Mouse (Mus musculus): Measurements from ENCODE around the gene Gcc1.

Gene Gcc1

DNA sequence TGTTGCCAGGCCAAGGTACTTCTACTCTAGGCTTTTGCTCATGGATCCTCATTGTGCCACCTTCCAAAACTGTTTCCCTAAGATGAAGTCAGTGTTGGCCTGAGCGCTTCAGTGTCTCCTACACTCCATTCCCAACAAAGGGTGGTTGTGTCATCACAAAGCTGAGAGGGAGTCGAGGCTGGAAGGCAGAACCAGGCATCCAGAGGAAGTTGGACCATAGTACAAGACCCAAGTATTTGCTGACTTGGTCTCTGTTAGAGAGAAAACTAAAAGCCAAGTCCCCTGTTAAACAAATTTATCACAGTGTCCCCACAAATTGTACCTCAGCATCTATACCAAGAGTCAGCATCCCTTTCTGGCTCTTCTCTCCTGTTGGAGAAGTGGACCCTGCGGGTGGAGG, at the start of gene Gcc1:
Gcc1 (minus strand) TSS at position 101 of the 400 bp plus-strand sequence.
- DNase-seq (ENCODE audit: low read depth), result no peak

DNA sequence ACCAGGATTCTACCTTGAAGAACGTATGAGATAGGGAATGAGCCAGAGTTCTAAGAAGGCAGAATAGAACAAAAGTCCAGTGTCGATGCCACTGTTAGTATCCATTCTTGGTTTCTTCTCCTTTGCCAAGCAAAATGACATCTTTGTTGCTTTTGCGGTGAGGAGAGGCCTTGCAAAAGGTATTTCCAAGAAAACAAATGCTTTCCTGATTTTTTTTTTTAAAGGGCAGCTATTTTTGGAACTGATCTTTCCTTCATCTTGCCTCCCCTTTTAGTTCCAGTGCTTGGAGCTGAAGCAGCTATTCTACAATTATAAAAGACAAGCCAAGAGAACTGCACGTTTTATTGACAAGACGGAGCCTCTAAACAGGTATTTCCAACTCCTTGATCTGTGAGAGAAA, 46.6 kb upstream of the Gcc1 start, which contains the start of gene Snd1:
Snd1 (plus strand) TSS at position 301 of the 400 bp plus-strand sequence.
- no peak for DNase-seq (ENCODE audit: low read depth)

DNA sequence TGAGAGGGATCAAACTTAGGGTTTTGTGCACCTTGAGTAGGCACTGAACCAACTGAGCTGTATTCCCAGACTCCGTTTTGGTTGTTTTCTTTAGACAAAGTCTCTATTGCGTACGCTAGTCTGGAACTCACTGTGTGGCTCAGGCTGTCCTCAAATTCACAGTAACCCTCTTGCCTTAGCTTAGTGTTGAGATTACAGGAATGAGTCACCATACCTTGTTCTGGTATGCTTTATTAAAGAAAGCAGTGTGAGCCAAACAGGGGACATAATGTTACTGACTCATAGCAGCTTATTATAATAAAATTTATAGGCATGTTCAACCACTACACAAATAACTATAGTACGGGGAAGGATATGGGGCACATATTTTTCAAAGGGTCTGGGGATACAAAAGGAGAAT, 46.0 kb upstream of the Gcc1 start:
- no peak for DNase-seq (ENCODE audit: low read depth)

DNA sequence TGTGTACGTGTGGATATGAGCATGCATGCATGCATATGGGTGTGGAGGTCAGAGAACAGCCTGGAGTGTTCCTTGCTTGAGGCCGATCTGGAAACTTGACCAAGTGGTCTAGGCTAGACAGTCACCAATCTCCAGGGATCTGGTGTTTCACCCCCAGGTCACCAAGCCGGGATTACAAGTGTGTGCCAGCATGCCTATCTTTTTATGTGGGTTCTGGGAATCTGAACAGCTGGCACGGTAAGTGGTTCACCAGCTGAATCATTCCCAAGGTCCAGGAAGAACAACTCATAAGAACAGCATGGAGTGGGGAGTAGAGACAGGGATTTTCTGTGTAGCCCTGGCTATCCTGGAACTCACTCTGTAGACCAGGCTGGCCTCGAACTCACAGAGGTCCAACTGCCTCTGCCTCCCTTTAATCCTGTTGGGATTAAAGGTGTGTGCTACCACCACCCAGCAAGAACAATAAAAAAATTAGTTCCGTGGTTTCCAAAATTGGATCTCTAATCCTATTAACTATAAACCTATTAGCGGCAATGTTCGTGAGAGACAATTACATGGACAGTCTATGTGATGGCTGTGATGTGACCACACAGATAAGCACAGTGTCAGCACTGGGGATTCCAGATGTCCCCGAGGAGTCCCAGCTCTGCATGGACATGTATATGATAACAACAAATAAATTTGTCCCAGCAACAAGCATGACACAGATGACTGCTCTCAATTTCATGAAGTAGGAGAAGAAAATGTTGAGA, 43.3 kb upstream of the Gcc1 start:
- no peak for DNase-seq (ENCODE audit: low read depth)

DNA sequence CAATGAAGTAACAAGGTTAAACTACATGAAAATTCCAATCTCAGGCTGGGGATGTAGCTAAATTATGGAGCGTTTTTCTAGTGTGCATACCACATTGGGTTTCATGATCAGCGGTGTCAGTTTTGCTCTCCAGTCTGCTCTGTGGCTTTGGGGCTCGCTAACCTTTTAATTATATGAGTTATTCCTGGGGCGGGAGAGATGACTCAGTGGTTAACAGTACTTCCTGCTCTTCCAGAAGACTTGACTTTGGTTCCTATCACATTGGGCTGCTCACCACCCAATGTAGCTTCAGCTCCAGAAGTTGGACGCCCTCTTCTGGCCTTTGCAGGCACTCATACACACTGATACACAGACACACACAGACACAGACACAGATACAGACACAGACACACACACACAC, 42.4 kb upstream of the Gcc1 start:
- no peak for DNase-seq (ENCODE audit: low read depth)

DNA sequence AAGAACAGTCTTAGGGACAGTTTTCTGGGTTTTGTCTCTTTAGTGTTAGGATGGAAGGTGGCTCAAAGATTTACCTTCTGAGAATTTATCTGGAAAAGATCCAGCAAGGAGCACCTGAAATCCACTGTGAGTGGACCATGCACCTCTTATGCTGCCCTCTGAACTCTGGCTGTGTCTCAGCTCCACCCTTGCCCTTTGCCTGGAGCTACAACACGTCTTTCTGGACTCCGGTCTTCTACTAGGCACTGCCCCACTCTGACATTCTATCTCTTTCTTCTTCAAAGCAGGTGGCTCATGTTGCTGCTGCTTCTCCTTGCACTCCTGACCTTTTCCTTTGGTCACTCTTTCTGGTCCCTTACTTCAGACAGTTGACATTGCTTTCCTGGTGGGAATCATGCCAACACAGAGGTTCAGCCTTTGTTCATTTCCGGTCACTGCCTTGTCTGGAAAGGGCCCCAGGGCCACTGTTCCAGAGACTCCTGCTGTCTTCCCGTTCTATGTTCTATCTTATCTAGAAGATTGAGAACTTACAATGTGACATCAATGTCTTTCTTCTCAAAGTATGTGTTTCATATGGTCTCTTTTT, 41.9 kb upstream of the Gcc1 start:
- DNase-seq (ENCODE audit: low read depth), result no peak

DNA sequence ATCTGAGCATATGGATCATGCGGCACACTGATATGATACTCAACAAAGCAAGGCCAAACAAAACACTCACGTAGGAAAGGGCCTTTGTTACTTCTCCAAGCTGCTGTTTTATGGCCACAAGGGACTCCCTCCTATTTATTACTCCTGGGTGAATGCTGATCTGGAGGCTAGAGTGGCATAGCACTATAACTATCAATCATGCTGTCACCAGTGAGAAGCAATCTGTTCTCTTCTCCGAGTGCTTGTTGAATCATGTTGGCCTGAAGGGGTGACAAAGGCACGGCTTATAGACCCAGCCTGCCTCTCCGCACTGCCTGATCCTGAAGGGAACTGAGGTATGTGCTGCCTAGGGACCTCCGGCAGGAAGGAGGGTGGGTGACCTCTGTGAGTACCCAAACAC, 36.4 kb upstream of the Gcc1 start:
- no peak for DNase-seq (ENCODE audit: low read depth)

DNA sequence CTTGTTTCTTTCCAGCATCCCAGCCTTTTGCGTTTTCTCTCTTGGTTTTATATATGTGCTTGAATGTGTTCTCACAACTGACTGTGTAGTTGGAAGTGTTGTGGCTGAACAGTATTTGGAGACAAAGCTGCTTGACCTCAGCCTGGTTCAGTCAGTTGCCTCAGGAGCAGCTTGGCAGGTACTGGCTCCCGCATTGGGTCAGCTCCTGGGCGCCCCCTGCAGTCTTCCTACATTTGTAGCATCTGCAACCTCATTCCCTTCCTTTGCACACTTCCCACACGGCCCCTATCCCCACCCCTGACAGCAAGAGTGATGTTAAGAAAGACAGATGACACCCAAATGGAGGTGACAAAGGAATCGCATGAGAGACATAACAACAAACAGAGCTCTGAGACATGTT, 32.3 kb upstream of the Gcc1 start:
- DNase-seq (ENCODE audit: low read depth), result peak; percentile 72

DNA sequence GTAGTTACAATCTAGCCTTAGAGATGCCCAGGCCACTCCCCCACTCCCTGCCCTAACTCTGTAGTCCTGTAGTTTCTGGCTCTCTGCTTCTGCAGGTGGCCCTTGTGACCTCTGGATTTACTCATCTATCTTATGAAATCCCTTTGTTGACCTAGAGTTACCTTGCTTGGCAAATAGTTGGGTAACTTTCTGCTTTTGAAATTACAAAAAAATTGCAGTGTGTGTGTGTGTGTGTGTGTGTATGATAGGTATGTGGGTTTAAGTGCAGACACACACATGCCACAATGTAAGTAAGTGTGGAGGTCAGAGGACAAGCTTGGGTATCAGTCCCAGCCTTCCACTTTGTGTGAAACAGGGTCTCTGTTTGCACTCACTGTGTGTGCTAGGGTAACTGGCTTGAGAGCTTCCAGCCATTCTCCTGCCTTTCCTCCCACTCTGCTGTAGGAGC, 31.1 kb upstream of the Gcc1 start:
- DNase-seq (ENCODE audit: low read depth), result no peak

DNA sequence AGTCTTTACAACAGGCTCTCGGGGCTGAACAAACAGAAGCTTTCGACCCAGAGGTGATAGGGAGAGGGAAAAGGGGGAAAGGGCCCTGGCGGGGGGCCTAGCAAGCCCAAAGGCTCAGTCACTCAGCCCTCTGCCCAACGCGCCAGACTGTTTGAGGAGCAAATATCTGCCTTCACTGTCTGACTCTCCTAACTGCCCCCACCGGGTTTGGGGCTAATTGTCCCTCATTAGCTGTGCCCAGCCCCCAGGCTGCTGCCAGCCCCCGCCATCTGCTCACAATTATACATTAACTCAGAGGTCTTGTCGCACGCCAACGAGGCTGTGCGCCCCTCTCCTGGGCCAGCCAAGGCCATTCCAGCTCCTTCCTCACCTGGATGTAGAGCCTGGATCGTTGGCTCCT, 22.8 kb upstream of the Gcc1 start:
- no peak for DNase-seq (ENCODE audit: low read depth)

DNA sequence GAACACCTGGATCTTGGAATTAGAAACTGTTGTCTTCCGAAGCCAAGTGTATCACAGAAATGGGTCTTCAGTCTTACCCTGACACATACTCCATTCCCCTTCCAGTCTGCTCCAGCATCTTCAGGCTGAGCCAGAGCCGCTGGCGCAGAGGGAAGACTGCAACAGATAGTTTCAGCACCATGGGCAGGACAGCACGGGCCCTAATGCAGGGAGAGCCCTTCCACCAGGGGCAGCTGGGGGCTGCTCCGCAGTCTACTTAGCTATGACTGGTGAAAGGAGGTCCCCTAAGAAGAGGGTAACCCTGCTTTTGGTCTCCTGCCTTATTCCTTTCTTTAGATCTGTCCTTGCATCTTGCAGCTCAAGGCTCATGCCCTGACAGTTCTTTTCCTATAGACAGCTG, 22.3 kb upstream of the Gcc1 start:
- no peak for DNase-seq (ENCODE audit: low read depth)

DNA sequence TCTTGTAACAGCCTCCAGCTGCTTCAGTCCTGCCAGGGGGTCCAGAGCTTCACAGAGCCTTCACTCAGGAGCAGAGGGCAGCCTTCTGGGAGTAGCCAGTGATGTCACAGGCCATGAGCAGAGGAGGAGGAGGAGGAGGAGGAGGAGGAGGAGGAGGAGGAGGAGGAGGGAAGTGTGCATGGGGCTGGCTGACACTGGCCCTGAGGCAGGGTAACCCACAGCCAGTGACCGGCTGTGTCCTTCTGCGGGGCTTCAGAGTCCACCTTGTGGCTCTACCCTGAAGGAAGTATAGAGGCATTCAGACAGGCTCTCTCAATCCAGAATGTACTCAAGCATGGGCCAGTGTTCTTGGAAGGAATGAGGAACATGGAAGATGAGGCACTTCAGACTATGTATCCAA, 21.1 kb upstream of the Gcc1 start, which contains the start of gene Pax4:
Pax4 (minus strand) TSS at position 101 of the 400 bp plus-strand sequence.
- no peak for DNase-seq (ENCODE audit: low read depth)

DNA sequence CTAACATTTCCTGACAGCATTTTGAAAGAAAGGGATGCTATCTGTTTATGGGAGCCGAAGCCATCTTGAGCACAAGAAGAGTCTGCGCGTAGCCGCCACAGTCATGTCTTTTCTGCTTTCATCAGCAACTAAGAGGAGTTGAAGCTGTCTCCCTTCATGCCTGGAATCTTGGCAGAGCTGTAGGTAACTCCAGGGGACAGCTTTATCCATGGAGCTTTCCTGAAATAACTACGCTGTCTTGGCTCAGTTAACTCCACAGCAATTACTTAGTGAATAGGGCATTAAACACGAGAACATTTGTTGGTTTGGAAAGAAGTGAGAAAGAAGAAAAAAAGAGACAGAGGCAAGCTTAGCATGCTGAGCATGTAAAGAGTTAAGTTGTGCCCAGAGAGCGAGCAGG, 19.7 kb upstream of the Gcc1 start:
- DNase-seq (ENCODE audit: low read depth), result no peak

DNA sequence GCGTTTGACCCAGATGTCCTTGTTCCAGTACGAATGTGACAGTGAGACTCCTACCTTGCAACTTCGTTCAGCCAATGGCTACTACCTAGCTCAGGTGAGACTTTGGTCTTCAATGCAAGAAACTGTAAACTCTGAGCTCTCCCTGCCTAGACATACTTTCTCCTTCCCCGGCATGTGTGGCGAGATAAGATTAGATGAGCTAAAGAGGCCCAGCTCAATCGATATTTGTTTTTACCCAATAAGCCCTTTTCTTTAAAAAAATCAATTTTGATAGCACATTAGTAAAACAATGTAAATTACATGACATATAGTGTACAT, 3.3 kb upstream of the Gcc1 start:
- DNase-seq (ENCODE audit: low read depth), result no peak

DNA sequence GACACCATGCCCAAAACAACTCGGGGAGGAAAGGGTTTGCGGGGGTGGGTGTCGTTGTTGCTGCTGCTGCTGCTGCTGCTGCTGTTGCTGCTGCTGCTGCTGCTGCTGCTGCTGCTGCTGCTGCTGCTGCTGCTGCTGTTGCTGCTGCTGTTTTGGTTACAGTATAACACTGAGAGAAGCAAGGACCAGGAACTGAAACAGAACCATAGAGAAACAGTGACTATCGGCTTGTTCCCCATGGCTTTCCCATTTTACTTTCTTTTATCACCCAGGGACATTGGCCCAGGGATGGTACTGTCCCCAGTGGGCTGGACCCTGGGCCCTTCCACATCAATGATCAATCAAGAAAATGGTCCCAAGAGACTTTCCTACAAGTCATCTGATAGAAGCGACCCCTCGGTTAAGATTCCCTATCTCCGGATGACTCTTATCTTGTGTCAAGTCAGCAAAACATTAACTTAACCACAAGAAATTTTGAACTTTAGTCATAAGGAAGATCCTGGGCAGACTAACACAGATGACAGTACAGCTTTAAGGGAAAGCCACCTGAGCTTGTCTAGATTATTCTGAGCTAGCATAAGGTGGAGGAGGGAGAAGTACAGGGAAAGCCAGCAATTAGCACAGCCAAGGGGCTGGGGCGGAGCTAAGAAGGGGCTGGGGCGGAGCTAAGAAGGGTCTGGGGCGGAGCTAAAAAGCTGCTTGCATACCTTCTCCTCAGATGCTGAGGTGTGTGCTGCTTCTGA, 2.8 kb upstream of the Gcc1 start:
- no peak for DNase-seq (ENCODE audit: low read depth)

DNA sequence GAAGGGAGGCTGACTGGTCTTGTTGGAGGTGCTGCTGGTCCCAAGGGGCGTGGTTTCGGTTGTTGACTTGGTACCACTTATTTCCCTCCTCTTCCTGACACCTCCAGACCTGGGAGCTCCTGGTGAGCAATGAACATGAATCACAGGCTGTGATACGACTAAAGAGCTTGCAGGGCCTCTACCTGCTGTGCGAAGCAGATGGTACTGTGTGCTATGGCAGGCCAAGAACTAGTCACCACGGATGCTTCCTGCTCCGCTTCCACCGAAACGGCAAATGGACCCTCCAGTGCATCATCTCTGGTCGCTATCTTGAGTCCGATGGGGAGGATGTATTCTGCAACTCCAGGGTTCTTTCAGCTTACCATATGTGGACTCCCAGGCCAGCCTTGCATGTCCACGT, 1.7 kb upstream of the Gcc1 start:
- no peak for DNase-seq (ENCODE audit: low read depth)

DNA sequence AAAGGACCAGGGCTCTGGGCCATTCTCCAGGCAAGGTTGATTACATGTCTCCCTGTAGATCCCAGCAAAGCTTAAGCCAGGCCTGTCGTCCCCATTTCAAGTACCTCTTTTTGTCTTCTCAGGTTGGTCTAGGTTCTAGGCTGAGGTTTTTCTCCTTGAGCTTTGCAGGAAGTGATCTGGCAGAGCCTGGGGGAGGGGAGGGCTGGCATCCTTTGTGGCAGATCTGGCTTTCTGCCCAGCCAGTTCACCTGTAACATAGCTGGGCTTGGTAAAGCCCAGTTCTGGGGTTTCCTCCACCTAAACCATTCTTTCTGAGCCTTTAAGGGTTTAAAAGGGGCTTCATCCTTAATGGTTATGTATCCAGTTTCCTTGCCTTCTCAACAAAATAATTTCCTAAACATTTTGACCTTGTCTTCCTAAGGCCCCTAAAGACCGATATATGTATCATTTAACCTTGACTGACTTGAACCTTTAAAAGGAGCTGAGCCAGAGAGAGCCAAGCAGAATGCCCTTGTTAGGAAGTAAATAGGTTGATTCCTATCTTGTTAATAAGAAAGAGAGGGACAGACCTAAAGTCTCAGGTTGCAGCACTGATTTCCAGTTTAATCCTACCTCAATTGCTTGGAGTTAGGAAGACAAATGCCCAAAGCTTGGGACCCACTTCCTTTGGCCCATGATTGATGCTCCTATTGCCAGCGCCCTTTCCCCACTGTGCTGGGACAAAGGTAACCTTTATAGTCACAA, 922 bp downstream of the Gcc1 start, which contains the start of gene Fscn3:
Fscn3 (plus strand) TSS at position 694 of the 744 bp plus-strand sequence.
- DNase-seq (ENCODE audit: low read depth), result peak; percentile 80

DNA sequence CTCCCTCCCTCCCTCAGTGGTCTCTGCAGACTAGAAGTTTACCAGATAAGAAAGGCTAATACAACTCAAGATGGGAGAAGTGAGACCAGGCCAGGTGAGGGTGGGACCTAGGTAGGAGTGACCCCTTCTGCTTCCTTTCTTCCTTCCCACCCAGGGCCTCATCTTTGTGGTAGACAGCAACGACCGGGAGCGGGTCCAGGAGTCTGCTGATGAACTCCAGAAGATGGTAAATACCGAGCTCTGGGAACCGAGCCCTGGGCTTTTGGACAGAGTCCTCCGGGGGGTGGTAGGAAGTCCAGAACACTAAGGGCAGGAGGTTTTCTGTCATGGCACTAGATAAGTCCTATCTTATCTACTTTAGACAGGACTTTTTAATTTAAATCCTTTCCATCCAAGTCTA, 3.2 kb downstream of the Gcc1 start:
- DNase-seq (ENCODE audit: low read depth), result no peak

DNA sequence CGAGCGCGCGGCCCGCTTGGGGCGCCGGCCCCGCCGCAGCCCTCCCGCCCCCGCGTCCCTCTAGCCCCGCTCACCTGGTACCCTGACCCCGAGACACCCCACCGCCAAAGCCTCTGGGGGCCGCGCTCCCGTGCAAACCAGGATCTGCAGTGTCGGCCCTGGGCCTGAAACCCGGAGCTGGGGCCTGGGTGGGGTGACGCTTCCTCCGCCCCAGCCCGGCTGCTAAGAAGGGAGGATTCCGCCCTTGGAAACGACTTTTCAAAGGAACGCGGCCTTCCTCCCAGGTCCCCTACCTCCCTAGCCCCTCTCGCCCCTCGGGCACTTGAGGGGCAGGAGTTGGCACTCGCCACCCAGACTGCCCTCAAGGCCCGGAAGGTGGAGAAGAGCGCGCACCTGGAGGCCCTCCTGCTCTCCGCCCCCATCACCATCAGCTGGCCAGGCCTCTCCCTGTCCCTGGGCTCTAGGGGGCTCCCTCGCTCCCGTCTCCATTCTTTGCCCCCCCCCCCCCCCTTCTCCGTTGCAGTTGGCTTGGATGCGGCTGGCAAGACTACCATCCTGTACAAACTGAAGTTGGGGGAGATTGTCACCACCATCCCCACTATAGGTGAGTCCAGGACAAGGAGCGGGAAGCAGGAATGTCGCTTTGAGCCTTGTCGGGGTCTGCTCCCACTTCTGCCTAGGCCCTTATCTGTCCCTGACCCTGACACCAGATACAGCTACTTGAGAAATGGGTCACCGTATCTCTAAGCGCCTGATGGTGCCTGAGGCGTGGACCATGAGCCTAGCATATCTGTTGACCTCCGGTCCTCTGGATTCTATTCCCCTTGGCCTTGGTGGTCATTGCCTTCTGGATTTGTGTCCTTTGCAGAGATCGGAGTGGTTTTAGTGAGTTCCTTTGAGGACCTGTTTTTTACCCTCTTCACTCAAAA, 4.2 kb downstream of the Gcc1 start:
- peak; percentile 67 for DNase-seq (ENCODE audit: low read depth)

DNA sequence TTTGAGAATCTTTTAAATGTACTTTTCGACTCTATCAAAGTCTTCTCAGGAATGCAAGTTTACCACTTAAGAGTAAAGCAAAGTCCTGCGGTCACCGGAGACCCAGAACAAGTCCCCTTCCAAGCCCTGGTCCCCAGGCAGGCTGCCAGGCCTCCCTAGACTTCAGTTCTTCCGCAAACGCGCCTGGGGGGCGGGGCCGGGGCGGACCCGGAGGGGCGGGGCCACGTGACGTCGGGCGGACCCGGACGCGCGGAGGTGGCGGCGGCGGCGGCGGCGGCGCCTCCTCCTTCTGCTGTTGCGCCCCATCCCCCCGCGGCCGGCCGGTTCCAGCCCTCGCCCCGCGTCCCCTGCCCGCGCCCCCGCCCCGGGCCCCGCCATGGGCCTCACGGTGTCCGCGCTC, 4.9 kb downstream of the Gcc1 start, which contains the start of gene Arf5:
Arf5 (plus strand) TSS at position 248 of the 400 bp plus-strand sequence.
- peak; percentile 92 for DNase-seq (ENCODE audit: low read depth)

DNA sequence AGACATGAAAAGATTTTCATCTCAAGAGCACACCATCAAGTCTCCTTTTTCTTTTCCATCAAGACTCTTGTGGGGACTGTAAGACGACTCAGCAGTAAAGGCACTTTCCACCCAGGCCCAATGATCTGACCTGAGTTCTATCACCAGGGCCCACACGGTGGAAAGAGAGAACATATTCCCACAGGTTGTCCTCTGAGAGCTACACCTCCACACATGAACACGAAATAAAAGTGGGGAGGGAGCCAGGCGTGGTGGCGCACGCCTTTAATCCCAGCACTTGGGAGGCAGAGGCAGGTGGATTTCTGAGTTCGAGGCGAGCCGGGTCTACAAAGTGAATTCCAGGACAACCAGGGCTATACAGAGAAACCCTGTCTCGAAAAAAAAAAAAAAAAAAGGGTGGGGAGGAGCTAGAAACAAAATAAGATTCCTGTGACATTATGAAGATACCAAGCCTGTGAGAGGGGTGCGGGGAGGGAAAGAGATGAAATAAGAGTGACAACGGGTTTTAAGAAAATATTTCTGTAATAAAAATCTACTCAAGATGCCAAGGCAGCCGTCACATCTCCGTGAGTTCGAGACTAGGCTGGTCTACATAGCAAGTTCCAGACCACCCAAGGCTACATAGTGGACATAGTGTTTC, 5.4 kb downstream of the Gcc1 start:
- no peak for DNase-seq (ENCODE audit: low read depth)

All from naive thymus-derived CD4-positive, alpha-beta T cell, adult 2 months (primary cell).